Mouse (Mus musculus): ENCODE measurements around the gene Mrm1. TPM values are rescaled to one million over a fixed set of nuclear protein-coding genes. Genes with fewer than 3 reads are reported as not detected.

The Mrm1 gene
- polyA plus RNA-seq, 1 experiment from 2014 or later = 15.0 TPM

DNA sequence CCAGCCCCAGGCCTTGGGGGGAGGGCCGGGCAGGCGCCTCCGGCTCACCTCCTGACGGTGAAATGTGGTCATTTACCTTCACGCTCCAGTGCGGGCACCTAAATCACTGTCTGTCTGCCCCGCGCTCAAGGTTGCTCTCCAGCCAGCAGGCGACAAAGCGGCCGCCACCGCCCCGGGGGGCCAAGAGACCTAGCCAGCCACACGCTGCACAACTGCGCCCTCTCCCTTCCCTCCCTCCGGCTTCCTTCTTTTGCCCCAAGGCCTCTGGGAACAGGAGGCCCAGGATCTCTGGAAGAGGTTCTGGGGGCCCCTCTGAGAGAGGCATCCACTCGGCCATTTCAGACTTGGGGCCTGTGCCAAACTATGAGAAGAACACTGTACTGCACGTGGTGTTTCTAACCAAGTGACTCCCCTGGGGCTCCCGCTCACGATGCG, 54.8 kb downstream of the Mrm1 start:
- no peak for DNase-seq
- no peak overlapping the region for H3K4me3 ChIP-seq (replicated peaks)
- no peak overlapping the region for H3K9ac ChIP-seq
- no peak overlapping the region for H3K4me2 ChIP-seq
- peaks cover 62% of the 10 kb centered on the region for H3K27me3 ChIP-seq
- ATAC-seq (ENCODE audit: low read depth) = no peak
- H3K4me1 ChIP-seq (replicated peaks) = no peaks in the 10 kb centered on the region
- no peaks in the 10 kb centered on the region for H3K36me3 ChIP-seq
- H3K27ac ChIP-seq = no peak overlapping the region
- no peaks in the 10 kb centered on the region for H3K9me3 ChIP-seq (replicated peaks)
- 10% methylated on average over 21 of the region's 21 CpGs for WGBS (ENCODE audit: insufficient replicate concordance)

DNA sequence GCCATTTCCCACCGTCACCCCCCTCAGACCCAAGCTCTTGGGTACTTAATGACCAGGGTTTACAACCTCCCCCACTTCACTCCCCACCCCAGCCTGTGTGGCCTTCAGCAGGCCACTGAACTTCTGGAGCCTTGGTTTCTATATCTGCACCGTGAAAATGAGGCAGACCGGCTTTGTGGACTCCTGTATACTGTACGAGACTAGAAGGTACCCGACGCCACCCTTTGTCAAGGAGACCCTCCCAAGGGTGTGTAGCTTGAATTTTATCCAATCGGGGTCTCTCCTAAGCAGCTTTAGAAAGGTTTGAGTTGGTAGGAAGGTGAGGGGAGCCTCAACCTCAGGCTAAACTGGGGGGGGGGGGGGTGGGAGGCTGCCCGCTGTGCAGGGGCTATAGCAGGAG, 55.2 kb downstream of the Mrm1 start:
- DNase-seq = no peak
- no peaks in the 10 kb centered on the region for H3K36me3 ChIP-seq
- peaks cover 62% of the 10 kb centered on the region for H3K27me3 ChIP-seq
- no peak for ATAC-seq (ENCODE audit: low read depth)
- H3K9me3 ChIP-seq (replicated peaks) = no peaks in the 10 kb centered on the region
- no peaks in the 10 kb centered on the region for H3K4me1 ChIP-seq (replicated peaks)
- H3K9ac ChIP-seq = no peak overlapping the region
- no peak overlapping the region for H3K4me2 ChIP-seq
- no peak overlapping the region for H3K4me3 ChIP-seq (replicated peaks)
- WGBS (ENCODE audit: insufficient replicate concordance) = 31% methylated on average over 8 of the region's 8 CpGs
- no peak overlapping the region for H3K27ac ChIP-seq

Other genes starting within 250 kb of the Mrm1 start
- gene Dhrs11, start 9.5 kb upstream of the Mrm1 start, polyA plus RNA-seq (2015; fragmentation: Nextera tagmentation; extraction: Ambion mirVana) = 184 and 190 TPM in 2 replicates
- gene Ggnbp2, start 51.3 kb upstream of the Mrm1 start, polyA plus RNA-seq (2015; fragmentation: Nextera tagmentation; extraction: Ambion mirVana) = 57.8 and 62.1 TPM in 2 replicates
- gene Myo19, start 60.6 kb upstream of the Mrm1 start, polyA plus RNA-seq (2015; fragmentation: Nextera tagmentation; extraction: Ambion mirVana) = 3.4 and 5.2 TPM in 2 replicates
- gene Pigw, start 60.8 kb upstream of the Mrm1 start, polyA plus RNA-seq (2015; fragmentation: Nextera tagmentation; extraction: Ambion mirVana) = 2.3 and 2.5 TPM in 2 replicates
- 53.5 and 54.9 TPM in 2 replicates for gene Znhit3, start 96.9 kb upstream of the Mrm1 start, polyA plus RNA-seq (2015; fragmentation: Nextera tagmentation; extraction: Ambion mirVana)
- gene Car4, start 138.3 kb upstream of the Mrm1 start, polyA plus RNA-seq (2015; fragmentation: Nextera tagmentation; extraction: Ambion mirVana) = 0.97 and 1.3 TPM in 2 replicates

Data from liver, embryonic 13.5 days (tissue).